Mouse (Mus musculus): Measurements from ENCODE around the gene Hoxa11.

DNA sequence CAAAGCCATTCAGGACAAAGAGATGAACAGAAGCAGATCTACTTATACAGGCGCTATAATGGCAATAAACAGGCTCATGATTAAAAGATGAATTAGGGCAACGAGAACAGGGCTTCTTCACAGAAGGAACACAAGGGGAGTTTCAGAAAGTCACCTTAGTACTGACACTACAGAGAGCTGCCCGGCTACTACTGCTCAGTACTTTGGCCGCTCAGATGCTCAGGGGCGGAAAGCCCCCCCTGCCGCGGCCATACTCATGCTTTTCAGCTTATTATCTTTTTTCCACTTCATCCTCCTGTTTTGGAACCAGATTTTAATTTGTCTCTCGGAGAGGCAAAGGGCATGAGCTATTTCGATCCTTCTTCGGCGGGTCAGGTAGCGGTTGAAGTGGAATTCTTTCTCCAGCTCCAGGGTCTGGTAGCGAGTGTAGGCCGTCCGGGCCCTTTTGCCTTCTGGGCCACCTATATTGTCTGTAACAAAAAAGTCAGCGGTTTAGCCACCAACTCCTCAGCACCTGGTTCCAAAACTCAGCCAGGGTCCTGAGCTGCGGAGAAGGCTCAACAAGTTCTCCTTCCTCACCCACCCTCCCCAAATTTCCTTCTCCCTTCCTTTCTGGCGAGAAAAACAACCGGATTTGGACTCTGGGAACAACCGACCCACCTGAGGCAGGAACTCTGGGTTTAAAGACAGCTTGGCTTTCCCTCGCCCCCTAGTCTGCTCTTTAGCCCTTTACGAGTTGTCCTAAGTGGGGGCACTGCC lies 43.1 kb downstream of the Hoxa11 start:
- TF ChIP-seq CTCF (IDR thresholded peaks at IDR 0.05; ENCODE audit: low read depth) (no peak), EP300 (IDR thresholded peaks at IDR 0.05; ENCODE audit: low read depth) (no peak)

All from liver, embryonic 14.5 days (tissue).